Mouse (Mus musculus): ENCODE measurements around the gene Sarm1. TPM values are rescaled to one million over a fixed set of nuclear protein-coding genes. Genes with fewer than 3 reads are reported as not detected.
"Not testable (repeated sequence)": the region's sequence is repeated elsewhere in the genome, so short reads cannot be mapped to it uniquely, and the experiment has no call there.

Sarm1 gene
- under 1 TPM; 0.22 to 0.30 TPM for total RNA-seq (2021)

DNA sequence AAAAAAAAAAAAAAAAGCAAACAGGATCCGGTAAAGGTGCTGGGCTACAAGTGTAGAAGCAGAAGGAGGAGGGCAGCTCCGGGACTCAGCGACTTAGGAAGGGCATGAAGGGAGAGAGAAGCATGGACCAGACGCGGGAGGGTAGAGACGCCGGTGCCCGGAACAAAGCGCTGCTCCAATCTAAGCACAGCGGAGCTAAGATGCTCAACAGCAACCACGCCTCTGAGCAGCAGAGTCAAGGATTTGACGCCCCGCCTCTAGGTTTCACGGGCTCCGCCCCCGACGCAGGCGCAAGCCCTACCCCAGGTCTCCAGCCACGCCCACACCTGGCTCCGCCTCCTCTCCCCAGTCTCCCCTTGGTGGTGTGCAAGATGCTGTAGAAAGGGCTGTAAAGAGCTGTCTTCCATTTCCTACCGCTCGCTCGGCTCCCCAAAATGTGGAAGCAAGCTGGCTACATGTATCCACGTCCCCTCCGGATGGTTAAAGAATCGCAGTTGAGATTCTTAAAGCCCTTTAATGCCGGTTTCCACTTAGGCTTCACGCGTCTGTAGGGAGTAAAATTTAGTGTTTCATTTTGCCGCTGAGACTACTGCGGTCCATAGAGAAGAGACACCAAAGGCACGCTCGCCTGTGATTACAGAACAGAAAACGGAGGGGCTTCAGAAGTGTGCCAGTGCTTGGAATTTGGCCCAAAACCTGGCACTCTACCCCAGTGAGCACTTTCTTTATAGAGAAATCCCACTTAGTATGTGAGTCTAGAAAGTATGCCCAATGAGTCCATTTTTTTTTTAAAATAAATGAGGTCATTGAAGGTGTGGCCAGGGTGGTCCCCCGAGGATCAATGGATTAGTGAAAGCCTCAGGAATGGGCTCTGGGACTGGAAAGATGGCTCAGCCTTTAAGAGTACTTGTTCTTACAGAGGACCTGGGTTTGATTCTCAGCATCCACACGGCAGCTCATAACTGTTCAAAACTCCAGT is at the start of gene Sarm1:
Gene Sarm1, minus strand, starts transcription at position 211 of the 979 bp plus-strand sequence.
- DNase-seq, result peak; percentile 84
- intact Hi-C loops (cut with DNase I), result no loop called here

GRCm38 (mm10) chr11:78545181-78545580 is 47.6 kb upstream of the Sarm1 start:
- DNase-seq, result no peak
- intact Hi-C loops (cut with DNase I), result no loop called here

DNA sequence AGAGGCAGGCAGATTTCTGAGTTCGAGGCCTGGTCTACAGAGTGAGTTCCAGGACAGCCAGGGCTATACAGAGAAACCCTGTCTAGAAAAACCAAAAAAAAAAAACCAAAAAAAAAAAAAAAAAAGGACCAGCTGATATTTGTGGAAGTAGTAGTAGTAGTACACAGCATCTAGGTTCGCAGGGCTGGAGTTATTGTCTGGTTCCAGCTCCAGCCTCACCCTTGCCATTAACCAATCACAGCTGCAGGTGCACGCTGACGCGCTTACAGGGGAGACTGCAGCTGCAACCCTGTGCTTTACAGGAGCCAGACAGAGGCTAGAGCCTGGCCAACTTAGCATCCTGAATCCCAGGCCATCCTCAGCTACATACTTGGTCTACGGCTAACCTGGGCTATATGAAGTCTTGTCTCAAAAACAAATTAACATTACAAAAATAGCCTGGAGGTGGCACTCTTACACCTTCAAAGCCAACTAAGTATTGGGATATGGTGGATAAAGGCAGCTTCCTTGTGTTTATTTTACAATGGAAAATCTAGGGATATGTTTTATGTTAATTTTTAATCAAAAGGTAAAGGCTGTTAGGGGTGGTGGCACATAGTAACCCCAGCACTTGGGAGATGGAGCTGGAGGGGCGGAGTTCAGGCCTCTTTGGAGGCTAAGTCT is 47.0 kb upstream of the Sarm1 start:
- DNase-seq, result no peak
- intact Hi-C loops (cut with DNase I), result no loop called here

DNA sequence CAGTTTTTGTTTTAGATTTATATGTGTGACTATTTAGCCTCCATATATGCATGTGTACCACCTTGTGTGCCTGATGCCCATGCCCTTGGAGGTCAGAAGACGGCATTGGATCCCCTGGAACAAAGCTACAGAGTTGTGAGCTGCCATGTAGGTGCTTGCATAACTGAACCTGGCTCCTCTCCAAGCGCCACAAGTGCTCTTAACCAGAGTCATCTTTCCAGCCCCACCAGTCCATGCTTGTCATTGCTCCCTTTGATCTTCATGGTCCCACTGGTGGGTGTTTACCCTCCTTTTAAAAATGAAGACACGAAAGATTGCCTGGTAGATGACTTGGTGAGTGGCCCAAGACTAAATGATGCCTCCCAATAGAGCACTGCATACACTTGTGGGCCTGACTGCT is 42.8 kb upstream of the Sarm1 start:
- intact Hi-C loops (cut with DNase I), result no loop called here
- DNase-seq, result no peak

DNA sequence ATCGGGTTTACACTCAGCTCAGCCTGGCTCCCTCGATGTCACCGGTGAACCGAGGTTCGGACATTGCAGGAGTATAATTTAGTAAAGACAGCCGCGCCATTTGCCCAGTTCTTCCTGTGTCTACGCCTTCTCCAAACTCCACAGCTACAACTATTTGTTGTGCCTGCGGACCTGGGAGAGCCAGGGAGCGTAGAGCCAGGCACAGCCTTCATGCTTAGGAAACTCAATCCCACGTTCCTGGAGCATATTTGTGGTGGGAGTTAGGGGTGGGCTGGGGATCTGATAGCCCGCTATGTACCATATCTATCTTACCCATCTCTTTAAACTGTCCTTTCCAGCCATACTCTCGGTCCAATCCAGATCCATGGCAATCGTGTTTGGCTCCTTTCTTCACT is 39.1 kb upstream of the Sarm1 start:
- DNase-seq, result no peak
- intact Hi-C loops (cut with DNase I), result no loop called here

- peak; percentile 99 for DNase-seq
- intact Hi-C loops (cut with DNase I), result no loop called here
Observed at GRCm38 (mm10) chr11:78536080-78536689, 38.6 kb upstream of the Sarm1 start, which contains the start of the genes Tnfaip1 and Ift20. Gene Tnfaip1, minus strand, starts transcription at chr11:78536332. Gene Ift20, plus strand, starts transcription at chr11:78536361.

- intact Hi-C loops (cut with DNase I), result no loop called here
- peak; percentile 66 to 69 for DNase-seq
Observed at GRCm38 (mm10) chr11:78535376-78536079, 38.0 kb upstream of the Sarm1 start.

DNA sequence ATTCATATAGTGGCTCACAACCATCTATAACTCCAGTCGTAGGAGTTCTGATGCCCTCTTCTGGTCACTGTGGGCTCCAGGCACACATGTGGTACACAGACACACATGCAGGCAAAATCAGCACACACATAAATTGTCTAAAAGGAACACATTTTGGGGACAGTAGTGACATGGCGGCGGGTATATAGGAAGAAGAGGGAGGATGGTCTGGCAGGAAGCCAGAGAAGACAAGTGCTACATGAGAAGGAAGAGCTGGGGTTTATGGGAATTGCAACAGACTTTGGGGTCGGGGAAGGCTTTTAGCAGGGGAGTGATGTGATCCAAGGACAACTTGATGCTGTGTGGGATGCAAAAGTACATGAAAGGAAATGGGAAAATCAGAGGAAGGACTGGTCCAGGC is 37.0 kb upstream of the Sarm1 start:
- intact Hi-C loops (cut with DNase I), result no loop called here
- no peak for DNase-seq

DNA sequence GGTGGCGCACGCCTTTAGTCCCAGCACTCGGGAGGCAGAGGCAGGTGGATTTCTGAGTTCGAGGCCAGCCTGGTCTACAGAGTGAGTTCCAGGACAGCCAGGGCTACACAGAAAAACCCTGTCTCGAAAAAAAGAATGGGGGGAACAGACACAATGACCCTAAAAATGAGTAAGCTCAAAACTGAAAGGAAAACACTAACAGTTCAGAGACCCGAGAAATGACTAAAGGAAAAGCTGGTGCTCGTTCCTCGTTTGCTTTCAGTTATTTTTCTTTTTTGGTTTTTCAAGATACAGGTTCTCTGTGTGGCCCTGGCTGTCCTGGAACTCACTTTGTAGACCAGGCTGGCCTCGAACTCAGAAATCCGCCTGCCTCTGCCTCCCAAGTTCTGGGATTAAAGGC is 34.0 kb upstream of the Sarm1 start:
- DNase-seq; intact Hi-C loops (cut with DNase I): not testable (repeated sequence)

- intact Hi-C loops (cut with DNase I), result no loop called here
- DNase-seq, result peak; percentile 75 to 76
Observed at GRCm38 (mm10) chr11:78531046-78531445, 33.5 kb upstream of the Sarm1 start.

DNA sequence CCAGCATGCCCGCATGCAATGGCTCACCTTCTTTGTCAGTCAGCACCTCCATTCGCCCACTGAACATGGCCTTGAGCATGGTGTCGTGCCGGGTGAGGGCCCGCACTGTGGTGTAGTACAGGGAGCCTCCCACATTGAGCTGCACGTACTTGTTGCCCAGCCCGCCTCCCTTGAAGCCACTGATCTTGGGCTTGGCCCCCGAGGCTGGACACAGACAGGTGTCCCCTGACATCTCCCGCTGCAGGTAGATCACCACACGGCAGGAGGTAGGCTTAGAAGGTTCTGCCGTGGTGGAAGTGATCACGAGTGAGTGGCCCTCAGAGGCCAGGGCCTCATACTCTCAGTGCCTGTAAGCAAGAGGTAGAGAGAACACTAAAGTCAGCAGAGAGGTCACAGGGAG is 32.4 kb upstream of the Sarm1 start:
- DNase-seq, result no peak
- intact Hi-C loops (cut with DNase I), result no loop called here

- intact Hi-C loops (cut with DNase I), result no loop called here
- no peak for DNase-seq
Observed at GRCm38 (mm10) chr11:78528714-78529113, 31.2 kb upstream of the Sarm1 start.

DNA sequence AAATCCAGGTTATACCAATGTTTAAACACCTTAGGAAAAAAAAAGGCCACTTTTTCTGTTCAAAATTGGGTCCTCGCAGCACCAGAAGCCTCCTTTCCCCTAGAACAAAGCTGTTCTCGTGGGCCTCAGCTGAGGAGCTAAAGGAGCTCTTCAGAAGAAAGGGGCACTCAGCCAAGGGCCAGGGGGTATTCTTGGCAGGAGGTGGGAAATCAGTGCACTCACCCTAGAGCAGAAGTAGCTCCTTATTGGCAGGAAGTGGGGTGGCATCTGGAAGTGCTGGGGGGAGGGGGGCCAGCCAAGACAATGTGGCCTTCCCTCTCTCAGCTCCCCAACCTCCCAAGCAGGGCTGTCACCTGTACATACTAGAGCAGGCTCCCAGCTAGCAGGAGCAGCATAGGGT is 27.3 kb upstream of the Sarm1 start:
- DNase-seq, result no peak
- intact Hi-C loops (cut with DNase I), result no loop called here

GRCm38 (mm10) chr11:78523241-78523955 is 25.8 kb upstream of the Sarm1 start:
- peak; percentile 30 to 32 for DNase-seq

DNA sequence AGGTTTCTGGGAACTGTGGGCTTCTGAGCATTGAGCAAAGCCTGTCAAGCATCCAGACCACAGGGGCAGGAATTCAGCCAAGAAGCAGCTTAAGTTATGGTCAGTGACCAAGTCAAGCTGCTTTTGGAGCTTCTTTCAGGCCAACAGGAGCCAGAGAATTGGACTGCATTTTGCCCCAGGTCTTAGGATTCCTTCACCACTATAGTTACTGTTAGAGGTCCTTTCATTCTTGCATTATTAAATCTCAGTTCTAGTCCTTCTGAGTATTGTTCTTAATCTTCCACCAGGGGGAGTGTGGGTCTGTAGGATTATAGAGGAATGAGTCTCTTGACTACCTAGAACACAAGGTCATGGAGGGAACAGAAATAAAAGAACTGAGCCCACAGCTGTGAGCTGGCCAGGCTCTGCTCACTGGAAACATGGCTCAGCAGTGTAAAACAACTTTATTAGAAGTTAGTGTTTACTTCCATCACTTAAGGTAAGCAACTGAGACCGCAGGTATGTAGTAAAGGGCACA is 25.0 kb upstream of the Sarm1 start:
- DNase-seq, result peak; percentile 35 to 39
- intact Hi-C loops (cut with DNase I), result no loop called here

More at GRCm38 (mm10) chr11:78523241-78523955, 25.8 kb upstream of the Sarm1 start:
- intact Hi-C loops (cut with DNase I), result no loop called here

DNA sequence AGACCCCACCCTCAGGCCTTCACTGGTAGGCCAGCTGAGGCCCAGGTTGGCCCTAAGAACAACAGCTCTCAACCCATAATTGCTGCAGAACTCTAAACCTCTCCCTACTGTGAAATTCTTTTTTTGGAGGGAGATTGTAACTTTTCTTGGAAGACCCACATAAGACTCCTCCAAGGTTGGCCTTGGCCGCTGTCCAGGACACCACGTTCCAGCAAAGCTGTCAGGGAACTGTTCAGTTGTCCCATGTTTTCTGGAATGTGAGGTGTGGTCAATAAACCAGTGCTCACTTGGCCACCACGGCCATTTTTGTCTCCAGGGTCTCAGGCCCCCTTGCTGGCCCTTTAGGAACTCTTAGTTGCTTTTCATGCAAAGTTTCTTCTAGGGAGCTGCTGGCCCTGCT is 24.3 kb upstream of the Sarm1 start:
- intact Hi-C loops (cut with DNase I), result no loop called here
- DNase-seq, result no peak

- DNase-seq, result no peak
- intact Hi-C loops (cut with DNase I), result no loop called here
Observed at GRCm38 (mm10) chr11:78518931-78519330, 21.4 kb upstream of the Sarm1 start.

GRCm38 (mm10) chr11:78515549-78516325 is 18.2 kb upstream of the Sarm1 start:
- intact Hi-C loops (cut with DNase I), result no loop called here
- no peak for DNase-seq
